Mouse (Mus musculus) adrenal gland, postnatal 36 days (tissue): ENCODE results near the gene Eme2. TPM values are rescaled to one million over a fixed set of nuclear protein-coding genes. Genes with fewer than 3 reads are reported as not detected.

ENCODE experiments used
- DNase-seq, 2 experiments: peaks; one replicate each; pipeline ENCODE4 v3.0.0; 2021; ENCODE audit warnings: mixed read lengths in 1 of 2
- total RNA-seq, 2 experiments: library from RNA; stranded (reverse); gene quantifications; 2 replicates each; pipeline ENCODE4 v1.2.3; 2021

Eme2 gene
- total RNA-seq, 2 experiments from 2014 or later = 41.0 to 42.3 TPM

DNA sequence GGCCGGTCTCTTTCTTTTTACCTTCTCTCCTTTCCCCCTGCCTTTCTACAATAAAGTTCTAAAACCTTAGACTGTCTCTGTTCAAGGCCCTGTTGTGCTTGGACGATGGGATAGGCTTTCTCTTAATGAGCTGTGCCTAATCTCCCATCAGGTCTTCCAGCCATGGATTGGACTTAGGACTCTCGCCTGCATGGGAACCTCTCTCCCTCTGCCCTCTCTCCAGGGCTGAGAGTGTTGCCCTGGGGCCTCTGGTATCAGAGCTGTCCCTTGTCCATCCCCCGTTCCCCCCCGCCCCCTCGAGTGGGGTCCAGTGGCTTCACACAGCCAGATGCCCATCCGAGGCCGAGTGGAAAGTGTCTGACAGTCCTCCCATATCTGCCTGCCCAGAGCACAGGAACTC is 19.9 kb downstream of the Eme2 start:
- no peak for DNase-seq

DNA sequence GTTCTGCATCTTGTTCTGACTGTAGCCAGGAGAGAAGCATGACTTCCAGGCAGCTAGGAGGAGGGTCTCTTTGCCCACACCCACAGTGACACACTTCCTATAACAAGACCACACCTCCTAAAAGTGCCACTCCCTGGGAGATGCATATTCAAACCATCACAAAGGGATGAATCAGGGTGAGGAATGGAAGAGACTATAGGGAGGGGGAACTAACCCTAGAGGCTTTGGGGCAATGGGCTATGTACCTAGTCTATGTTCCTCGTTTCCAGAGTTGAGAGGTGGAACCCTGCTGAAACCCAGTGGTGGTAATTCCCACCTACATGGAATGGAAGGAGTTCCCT is 20.5 kb downstream of the Eme2 start:
- no peak for DNase-seq

DNA sequence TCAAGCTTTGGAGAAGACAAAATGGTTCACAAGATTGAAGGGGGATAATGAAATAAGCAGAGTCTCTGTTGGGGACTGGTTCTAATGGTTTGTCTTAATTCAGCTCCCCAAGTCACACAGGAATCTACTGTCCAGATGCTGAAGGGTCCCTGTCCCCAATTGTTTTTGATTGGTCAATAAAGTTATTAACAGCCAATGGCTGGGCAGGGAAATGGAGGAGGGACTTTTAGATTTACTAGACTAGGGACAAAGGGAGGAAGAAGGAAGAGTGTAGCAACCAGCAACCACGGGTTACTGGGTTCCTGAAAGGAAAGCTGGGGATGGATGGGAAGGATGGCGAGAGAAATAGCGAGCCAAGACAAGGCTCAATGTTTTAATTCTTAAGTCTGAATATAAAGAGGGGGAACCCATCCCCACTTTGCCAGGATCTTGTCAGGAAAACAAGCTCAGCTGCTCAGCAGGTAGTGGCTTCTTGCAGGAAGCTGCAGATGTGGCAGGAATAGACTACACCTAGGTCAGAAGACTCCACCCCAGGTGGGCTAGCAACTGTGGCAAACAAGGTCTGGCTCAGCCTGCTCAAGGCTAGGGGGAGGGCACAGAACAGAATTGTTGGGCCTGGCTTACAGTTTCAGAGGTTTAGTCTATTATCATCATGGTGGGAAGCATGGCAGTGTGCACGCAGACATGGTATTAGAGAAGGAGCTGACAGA is 21.0 kb downstream of the Eme2 start:
- no peak for DNase-seq

DNA sequence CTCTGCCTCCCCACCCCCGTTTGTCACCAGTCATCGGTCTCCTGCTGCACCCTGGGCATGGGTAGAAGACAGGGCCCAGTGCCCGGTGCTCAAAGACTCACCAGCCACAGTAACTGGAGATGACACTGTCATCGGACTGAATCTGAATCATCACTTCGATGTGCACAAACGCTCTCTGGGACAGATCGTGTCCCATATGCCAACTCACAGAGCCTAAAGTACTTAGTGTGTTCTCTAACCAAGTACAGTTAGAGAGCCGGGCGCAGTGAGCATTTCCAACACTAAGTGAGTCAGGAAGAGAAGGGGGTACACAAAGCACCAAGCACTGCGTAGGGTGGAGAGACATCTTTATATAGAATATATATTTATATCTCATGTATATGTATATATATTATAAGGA is 27.0 kb downstream of the Eme2 start:
- no peak for DNase-seq

DNA sequence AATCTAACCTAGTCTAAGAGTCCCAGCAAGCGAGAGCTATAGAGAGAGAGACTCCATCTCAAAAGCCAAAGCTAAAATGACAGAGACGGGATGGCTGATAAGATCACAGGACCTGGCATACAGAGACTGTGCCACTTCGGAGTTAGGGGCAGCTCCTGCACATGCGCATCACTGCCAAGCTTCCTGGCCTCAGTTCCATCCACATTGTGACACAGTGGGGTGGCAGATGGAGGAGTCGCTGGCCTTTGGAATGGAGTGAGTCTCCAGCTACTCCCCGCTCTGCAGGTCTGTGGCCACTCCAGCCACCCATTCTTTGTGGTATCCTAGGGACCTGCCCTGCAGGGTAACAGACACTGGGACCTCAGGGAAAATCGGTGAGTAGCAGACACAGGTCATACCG is 29.1 kb downstream of the Eme2 start, which contains the start of gene Igfals:
Gene Igfals, plus strand, starts transcription at position 222 of the 400 bp plus-strand sequence.
- no peak for DNase-seq

DNA sequence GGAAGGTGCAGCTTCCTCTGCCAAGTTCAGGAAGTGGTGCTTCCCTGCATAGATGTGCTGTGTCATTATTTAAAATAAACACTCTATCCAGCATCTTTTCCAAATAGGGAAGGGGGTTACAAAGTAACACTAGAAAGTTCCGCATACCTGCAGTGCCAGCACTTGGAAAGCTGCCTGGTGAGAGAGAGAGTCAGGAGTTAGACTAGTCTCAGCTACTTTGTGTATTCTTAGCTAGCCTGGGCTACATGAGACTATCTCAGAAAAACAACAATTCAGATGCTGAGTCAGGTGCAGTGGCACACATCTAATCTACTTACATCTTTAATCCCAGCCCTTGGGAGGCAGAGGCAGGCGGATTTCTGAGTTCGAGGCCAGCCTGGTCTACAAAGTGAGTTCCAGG is 33.1 kb downstream of the Eme2 start:
- DNase-seq = no peak

DNA sequence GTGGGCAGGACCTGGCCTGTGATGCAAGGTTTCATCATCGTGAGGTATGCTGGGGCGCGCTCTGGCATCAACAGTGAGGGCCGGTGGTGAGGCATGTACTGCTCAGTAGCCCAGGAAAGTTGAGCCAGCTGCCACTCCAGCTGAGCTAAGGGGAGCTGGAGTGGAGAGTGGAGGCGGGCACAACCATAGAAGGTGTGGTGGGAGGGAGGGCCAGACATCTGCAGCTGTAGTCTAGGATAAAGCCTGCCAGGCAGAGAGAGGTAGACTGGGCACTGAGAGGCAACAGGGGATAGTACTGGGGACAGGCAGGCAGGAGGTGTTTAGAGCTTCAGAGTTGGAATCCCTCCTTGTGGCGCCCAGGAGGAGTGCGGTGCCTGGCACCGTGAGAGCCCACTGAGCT is 34.8 kb downstream of the Eme2 start:
- DNase-seq = no peak

DNA sequence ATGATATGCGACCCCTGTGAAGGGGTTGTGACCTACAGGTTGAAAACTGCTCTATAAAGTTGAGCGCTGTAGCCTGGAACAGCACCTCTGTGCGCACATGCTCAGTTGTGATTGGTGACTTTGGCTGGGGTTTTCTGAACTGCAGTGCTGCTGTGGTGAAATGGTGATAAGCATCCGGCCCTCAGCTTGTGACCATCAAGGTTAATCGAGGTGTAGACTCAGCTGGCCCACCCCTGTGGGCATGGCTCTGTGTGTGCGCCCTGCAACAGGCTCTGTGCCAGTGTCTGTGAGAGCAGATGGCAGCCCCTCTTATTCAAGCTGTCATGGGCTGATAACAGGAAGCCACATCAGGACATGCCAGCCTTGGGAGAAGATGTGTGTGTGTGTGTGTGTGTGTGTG is 35.9 kb downstream of the Eme2 start:
- DNase-seq = no peak

DNA sequence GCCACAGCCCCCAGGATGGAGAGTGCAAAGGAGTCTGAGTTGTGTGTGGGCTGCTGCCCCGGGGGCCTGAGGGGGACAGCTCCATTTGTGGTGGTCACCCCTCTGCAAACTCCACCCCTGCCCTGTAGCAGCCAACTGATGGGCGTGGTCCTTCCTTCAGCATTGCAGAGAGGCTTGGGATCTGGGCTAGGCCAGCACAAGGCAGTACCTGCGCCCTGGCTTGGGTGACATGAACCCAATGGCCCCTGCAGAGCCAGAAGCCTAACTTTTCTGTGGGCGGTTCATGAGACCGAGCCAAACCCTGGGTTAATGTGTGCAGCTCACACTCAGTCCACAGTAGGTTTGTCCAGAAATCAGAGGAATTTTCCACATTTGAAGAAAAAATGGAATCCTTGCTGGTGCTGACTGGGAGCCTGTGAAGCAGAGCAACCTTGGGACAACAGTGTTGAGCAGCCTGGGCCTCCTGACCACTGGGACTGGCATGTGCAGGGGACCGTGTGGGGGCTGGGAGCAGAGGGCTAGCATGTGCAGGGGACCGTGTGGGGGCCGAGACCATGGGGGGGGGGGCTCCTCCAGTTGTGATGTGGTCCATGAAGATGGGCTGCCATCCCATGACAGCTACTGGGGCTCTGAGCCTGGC is 36.9 kb downstream of the Eme2 start:
- no peak for DNase-seq

DNA sequence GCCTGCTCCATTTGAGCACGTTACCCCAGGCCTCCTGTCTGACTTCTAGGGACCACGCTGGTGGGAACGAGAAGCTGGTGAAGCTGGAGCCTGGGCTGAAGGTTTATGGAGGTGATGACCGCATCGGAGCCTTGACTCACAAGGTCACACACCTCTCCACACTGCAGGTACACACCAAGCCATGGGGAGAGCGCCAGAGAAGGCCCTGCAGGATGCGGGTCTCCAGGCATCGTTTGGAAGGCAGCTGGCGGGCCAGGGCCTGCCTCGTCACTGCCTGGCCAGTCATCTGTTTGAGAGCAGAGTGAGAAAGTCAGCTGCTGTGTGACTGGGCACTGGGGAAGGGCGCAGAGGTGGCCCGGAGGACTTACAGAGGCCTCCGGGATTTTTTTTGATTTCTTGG is 38.3 kb downstream of the Eme2 start:
- DNase-seq = no peak

DNA sequence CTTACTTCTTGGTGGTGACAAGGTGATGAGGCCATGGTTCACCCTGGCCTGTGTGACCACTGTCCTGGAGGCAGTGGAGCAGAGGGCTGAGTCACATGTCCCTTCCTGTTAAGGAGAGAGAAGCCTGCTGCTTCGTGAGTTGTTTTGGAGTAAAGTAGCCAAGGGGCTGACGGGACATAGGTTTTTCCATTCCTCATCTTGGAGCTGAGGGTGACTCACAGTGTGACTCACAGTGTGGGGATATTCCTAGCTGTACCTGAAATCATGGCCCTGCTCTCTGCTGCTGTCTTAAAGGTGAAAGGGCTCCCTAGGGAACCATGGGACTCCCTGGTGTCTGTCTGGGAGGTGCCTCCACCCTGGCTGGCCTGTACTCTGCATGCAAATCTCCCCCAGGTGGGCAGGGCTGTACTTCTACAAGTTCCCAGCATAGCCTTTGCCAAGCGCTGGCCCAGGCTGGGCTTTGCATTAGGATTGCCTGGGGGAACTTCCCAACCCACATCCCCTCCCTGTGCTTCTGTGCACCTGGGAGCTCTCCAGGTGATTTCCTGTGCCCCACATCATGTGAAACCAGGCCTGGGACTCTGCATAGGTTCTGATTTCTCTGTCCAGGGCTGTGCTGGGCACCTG is 38.9 kb downstream of the Eme2 start:
- DNase-seq = peak; percentile 16 to 34

DNA sequence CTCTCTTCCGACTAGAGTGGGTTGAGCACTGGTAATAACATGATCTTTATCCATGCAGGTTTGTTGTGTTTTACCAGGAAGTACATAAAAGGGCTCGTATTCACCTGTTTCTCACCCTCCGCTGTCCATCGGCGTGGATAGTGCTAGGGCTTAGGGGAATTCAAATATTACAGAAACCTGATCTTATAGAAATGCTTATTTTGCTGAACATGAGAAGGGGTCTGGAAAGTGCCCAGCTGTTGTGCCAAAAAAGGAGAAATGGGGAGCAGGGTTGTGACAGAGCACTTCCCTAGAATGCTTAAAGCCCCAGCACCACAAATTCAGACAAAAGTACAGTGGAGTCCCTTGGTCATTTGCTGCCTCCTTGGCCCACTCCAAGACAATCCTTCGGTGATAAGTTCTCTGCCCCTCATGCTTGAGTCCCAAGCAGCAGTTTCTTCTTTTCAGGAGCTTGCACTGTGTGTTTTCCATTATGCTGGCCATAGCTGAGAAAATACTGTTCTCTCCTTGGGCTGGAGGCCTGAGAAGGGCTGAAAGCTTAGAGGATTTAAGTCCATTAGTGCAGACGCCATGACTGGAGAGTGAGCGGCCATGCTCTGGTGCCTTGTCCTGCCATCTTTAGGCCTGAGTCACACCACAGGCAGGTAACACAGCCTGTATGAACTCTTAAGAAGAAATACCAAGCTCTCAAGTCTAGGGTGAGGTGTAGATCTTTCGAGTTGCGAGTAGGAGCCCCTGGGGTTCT is 43.3 kb downstream of the Eme2 start:
- DNase-seq = no peak

DNA sequence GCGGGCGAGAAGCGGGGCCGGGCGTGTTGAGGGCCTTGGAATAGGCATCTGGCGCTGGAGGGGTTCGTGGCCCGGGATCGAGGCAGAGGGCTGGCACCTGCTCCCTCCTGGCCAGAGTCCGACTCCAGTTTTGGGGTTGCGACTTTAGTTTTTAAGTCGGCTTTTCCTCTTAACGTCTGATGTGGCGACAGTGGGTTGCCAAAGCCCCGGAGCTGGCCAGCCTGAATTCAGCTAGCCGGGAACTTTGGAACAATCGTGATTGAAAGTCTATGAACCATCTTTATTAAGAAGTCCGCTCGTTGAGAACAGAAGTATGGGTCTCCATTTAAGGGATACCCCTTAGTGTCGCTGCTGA is 44.1 kb downstream of the Eme2 start:
- no peak for DNase-seq

DNA sequence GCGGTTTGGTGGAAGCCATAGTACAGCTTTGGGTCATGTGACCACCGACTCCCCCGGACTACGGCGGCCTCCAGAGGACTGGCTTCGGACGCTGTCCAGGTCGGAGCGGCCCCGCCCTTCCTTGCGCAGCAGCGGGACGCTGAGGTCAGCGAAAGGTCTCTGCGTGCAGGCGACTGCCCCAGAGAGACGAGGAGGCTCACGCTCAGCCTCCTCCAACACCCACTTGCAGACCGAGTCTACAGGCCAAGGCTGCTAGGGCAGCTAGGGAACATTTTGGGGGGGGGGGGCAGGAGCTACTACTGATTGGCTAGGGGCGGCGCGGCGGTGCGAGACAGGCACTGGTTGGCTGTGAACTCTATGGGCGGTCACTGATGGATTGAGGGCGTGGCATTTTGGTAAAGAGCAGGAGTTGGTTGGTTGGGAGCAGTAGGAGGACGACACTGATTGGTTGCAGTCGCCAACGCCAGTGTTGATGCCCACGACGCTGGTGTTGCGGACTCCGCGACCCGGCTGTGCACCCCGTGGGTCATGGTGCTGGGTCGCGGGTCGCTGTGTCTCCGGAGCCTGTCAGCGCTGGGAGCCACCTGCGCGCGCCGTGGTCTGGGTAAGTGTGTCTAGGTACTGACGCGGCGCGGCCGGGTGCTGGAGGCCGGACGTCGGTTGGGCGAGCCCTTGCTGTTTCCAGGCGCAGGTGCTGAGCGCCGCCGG is 44.7 kb downstream of the Eme2 start, which contains the start of gene Fahd1:
Gene Fahd1, minus strand, starts transcription at position 300 of the 708 bp plus-strand sequence.
- DNase-seq = peak; percentile 94 to 95

DNA sequence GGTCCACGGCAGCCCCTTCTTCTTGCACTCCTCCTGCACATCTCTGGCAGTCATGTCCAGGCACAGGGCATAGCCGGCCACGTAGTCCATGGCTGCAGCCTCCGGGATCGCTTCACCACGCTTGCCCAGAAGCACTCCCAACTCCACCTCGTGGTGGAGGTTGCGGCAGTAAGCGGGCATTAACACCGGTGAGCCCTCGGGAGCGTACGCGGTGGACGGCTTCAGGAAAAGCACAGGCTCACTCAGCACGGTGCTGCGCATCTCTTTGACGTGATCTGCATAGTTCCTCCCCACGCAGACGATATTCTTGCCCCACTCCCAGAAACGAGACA is 45.2 kb downstream of the Eme2 start:
- DNase-seq = no peak

DNA sequence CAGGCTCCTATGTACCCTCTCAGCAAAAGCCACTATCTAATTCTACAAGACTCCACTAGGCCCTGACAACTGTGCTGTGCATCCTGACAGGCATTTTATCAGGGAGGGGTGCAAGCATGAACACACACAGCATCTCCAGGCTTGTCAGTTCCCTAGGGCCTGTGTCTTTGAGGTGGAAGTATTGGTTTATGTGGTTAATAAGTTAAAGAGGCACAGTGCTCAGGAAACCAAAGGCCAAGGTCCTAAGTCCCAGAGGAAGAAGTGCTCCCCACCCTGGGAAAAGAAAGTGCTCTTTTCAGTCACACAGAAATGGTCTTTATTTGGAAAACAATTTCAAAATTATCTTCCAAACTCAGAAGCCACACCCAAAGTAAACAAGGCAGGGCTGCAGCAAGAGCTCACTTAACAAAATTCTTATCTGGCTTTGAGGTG is 46.3 kb downstream of the Eme2 start:
- DNase-seq = no peak

DNA sequence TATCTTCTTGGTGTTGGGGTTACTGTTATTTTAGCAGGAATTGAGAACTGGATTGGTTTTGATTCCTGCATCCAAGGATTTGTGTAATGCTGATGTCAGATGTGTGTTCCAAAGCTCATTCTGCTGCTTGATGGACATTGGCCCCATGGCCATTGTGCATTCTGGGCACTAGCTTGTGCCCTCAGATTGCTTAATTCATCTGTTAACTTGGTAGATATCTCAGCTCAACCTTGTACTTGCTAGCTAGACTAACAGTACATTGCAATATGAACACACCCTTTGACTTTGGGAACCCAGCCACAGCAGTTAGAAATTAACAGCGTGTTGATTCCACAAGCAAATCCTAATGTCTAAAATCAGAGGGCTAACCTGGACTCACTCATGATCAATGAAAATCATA is 47.5 kb downstream of the Eme2 start:
- DNase-seq = no peak

DNA sequence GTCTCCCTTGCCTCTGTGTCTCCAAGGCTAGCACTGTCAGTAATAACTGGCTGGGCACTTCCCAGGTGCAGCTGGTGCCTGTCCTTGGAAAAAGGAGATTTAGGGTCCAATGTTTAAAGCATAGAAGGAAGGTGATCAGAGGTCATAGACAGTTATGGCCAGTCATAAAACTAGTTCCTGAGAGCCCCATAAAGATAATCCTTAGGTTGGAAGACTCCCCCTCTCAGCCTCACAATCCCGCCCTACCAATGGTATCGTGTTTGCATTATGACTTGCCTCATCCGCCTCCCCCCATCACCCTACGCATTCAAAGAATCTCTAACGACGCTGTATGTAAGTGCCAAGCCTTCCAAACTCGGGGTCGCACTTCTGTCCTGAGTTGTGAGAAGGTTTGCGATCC is 50.4 kb downstream of the Eme2 start:
- no peak for DNase-seq

DNA sequence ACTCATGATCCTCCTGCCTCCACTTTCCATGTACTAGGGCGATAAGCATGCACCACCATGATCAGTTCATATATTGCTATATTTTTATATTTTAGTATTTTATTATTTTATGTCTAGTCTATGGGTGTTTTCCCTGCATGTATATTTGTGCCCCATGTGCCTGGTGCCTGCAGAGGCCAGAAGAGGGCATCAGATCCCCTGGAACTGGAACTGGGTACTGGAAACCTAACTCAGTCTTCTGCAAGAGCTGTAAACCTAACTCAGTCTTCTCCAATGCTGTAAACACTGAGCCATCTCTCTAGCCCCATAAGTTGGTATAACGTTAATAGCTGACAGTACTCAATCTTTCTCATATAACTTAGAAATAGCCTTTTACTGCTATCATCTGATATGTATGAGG is 52.3 kb downstream of the Eme2 start:
- DNase-seq = peak in 1 of 2 experiments; percentile 15

DNA sequence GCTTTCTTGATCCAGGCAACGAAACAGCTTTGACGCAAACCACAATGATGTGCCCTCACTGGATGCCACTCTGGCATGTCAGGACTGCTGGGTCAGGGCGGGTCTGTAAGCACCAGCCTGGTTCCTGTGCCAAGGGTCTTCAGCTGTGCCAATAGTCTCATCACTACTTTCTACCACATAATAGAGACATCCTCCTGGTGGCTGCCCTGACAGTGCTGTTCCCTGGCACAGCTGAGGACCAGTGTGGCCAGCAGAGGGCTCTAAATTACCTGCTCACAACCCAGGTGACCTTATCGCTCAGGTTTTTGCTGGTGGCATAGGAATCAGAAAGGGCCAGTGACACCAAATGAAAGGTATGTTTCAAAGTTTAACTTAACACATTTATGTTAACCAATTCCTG is 53.8 kb downstream of the Eme2 start:
- peak; percentile 18 to 30 for DNase-seq

DNA sequence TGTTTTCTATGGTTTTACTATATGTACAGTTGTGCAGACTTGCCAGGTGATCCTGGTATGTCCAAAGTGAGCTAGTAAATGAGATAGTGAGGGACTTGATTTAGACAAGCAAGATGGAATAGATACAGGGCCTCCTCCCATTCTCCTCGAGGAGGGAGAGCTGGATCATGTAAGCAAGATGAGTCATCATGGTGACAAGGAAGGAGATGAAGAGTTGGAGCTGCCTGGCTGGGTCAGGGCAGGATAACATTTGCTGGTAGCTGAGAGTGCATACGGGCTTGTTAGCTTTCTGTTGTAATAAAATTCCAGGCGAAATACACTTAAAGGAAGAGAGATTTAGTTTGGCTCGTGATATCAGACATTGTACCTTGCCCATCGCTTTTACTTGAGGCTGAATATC is 54.5 kb downstream of the Eme2 start:
- peak in 1 of 2 experiments; percentile 24 for DNase-seq

DNA sequence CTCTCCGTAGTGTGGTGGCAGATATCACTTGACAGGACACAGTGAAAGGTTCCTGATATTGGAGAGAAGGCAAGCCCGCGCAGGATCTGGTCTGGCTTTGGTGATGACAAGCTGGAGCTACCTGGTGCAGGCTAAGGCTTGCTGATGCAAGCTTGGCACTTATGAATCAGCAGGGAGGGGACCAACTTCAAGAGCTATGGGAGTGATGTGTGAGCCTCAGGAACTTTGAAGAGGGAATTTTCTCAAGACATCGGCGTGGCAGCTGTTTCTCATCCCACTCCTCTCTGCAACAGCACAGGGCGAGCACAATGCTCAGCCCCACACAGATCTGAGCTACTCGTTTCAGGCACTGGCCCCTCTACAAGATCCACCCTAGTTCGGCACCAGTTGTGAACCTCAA is 55.0 kb downstream of the Eme2 start, which contains the start of gene Hagh:
Gene Hagh, plus strand, starts transcription at position 302 of the 400 bp plus-strand sequence.
- no peak for DNase-seq
